Mouse (Mus musculus) heart, embryonic 10.5 days (tissue): ENCODE results near the gene Cdca7l. TPM values are rescaled to one million over a fixed set of nuclear protein-coding genes. Genes with fewer than 3 reads are reported as not detected.
A peak's percentile ranks its signal among the peaks of the same experiment; 100 is the strongest.
"Not testable (repeated sequence)": the region's sequence is repeated elsewhere in the genome, so short reads cannot be mapped to it uniquely, and the experiment has no call there.

Experiments
- DNase-seq: peaks from one replicate; pipeline ENCODE4 v3.0.0-alpha.2; 2017; ENCODE audit warnings: low spot score
- H3K27ac ChIP-seq: fragments of 300-500 bp; sonication (generic); 2 replicates; pipeline ENCODE4 v1.5.1; 2016; ENCODE audit warnings: mild to moderate bottlenecking
- H3K27me3 ChIP-seq: fragments of 300-500 bp; sonication (generic); 2 replicates; pipeline ENCODE4 v1.6.1; 2016; ENCODE audit warnings: mild to moderate bottlenecking; ENCODE audit not compliant: poor library complexity, insufficient read depth, severe bottlenecking
- H3K36me3 ChIP-seq: fragments of 300-500 bp; sonication (generic); 2 replicates; pipeline ENCODE4 v1.6.1; 2016; ENCODE audit warnings: mild to moderate bottlenecking, moderate library complexity
- H3K4me1 ChIP-seq: fragments of 300-500 bp; sonication (generic); 2 replicates; pipeline ENCODE4 v1.6.1; 2016; ENCODE audit warnings: mild to moderate bottlenecking
- H3K4me3 ChIP-seq: fragments of 300-500 bp; sonication (generic); 2 replicates; pipeline ENCODE4 v1.5.1; 2016; ENCODE audit warnings: mild to moderate bottlenecking, moderate library complexity
- H3K9me3 ChIP-seq: fragments of 300-500 bp; sonication (generic); 2 replicates; pipeline ENCODE4 v1.6.1; 2016; ENCODE audit warnings: mild to moderate bottlenecking, moderate library complexity
- WGBS: fragments of 180-500 bp; shearing (Covaris S2); methylation state at CpG from one replicate; pipeline ENCODE4 v1.1.7; 2016; 5-methylcytosine and 5-hydroxymethylcytosine counted together
- polyA plus RNA-seq: library from polyadenylated mRNA; unstranded; fragments of >200 nt; fragmentation: Nextera tagmentation; extraction: Ambion mirVana; gene quantifications from 2 replicates; pipeline ENCODE4 v1.2.1, GENCODE M21; 2016

The Cdca7l gene
- polyA plus RNA-seq, 1 experiment from 2014 or later = 30.7 TPM

- H3K27me3 ChIP-seq = no peaks in the 10 kb centered on the region
- no peaks in the 10 kb centered on the region for H3K36me3 ChIP-seq
- no peak overlapping the region for H3K27ac ChIP-seq
- H3K4me1 ChIP-seq = peaks cover 16% of the 10 kb centered on the region
- no peak for DNase-seq
- H3K9me3 ChIP-seq = no peaks in the 10 kb centered on the region
- H3K4me3 ChIP-seq = no peak overlapping the region
- 87% methylated on average over 6 of the region's 6 CpGs for WGBS
Observed at GRCm38 (mm10) chr12:117848621-117849020, 44.5 kb downstream of the Cdca7l start.

DNA sequence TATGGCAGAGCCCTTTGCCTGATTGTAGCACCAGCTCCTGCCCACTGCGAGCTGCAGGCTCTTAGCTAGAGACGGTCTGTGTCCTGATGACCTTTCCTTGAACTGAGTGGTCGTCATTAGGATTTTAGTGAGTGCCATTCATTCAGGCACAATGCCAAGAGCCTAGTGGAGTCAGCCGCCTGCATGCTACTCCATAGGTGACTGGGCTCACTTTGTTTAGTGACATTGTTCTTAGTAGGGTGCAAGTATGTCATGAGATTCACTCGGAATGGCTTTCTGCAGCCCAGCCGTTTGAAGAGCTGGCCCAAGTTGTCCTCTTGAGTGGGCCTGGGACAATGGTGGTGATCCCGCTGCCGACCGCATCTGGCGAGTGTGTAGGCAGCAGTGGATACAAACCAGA is 46.4 kb downstream of the Cdca7l start:
- H3K9me3 ChIP-seq = no peaks in the 10 kb centered on the region
- 0 out of 2 replicates have a peak overlapping the region, but pooled peaks have one; percentile 24 for H3K27ac ChIP-seq
- peaks cover 10% of the 10 kb centered on the region for H3K4me1 ChIP-seq
- no peak overlapping the region for H3K4me3 ChIP-seq
- DNase-seq = no peak
- H3K36me3 ChIP-seq = no peaks in the 10 kb centered on the region
- WGBS = 32% methylated on average over 10 of the region's 10 CpGs
- H3K27me3 ChIP-seq = no peaks in the 10 kb centered on the region

DNA sequence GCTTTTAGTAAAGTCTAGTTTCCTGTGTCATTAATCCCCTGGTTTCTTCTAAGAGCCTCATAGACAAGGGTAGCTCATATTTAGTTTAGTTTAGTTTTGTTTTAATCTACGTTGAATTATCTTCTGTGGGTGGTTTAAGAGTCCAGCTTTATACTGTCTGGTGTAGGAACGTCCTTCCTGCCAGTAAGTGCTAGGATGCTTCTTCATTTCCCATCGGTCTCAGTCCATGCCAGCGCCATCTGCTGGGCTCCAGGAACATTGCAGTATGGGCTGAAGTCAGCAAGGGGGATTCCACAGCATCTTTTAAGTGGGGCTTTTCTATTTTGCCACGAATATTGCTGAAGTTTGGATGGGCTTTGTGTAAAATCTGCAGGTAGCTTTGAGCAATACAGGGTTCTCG is 49.2 kb downstream of the Cdca7l start:
- Histone ChIP-seq H3K4me3 (no peak overlapping the region), H3K27me3 (no peaks in the 10 kb centered on the region), H3K36me3 (no peaks in the 10 kb centered on the region), H3K27ac (no peak overlapping the region), H3K4me1 (peaks cover 10% of the 10 kb centered on the region), H3K9me3 (no peaks in the 10 kb centered on the region)
- DNase-seq = no peak
- 22% methylated on average over 6 of the region's 6 CpGs for WGBS

DNA sequence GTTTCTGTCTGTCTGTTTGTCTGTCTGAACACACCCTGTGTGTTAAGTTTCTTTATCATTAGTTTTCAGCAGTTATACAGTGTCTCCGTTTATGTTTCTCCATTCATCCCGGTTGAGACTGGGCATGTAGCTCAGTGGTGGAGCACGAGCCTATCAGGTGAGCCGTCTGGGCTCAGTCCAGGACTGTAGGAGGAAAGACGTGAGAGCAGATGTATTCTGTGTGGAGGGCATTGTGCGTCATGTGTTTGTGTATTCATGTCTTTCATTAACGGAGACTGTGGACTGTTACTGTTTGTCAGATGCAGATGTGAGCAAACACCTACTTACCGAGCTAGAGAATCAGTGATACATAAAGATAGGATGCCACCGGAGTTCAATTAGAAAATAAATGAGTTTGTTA is 52.9 kb downstream of the Cdca7l start:
- Histone ChIP-seq H3K4me1 (no peaks in the 10 kb centered on the region), H3K9me3 (no peaks in the 10 kb centered on the region), H3K4me3 (no peak overlapping the region), H3K27ac (no peak overlapping the region), H3K36me3 (no peaks in the 10 kb centered on the region), H3K27me3 (no peaks in the 10 kb centered on the region)
- 75% methylated on average over 9 of the region's 9 CpGs for WGBS
- DNase-seq = no peak

- Histone ChIP-seq H3K4me3 (no peak overlapping the region), H3K4me1 (no peaks in the 10 kb centered on the region), H3K27me3 (no peaks in the 10 kb centered on the region), H3K27ac (no peak overlapping the region), H3K36me3 (no peaks in the 10 kb centered on the region), H3K9me3 (no peaks in the 10 kb centered on the region)
- WGBS = 89% methylated on average over 6 of the region's 6 CpGs
- no peak for DNase-seq
Observed at GRCm38 (mm10) chr12:117857884-117858283, 53.8 kb downstream of the Cdca7l start.

DNA sequence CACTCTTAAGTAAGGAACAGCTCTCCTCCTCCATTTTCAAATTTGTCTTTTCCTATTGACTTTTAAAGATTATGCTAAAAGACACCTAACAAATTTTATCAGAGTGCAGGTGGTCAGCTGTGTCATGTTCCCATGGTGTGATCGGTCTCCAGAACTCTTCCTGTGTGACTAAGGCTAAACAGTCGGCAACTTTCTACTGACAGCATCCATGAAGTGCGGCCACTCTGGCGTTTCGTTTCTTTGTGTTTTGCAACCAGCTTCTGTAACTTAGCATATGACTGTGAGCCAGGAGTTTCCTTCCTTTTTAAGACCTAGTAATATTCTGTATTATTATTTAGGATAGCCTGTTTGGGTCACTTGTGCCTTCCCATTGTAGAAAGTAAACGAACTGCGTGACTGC is 56.8 kb downstream of the Cdca7l start:
- Histone ChIP-seq H3K4me3 (no peak overlapping the region), H3K27me3 (no peaks in the 10 kb centered on the region), H3K27ac (no peak overlapping the region), H3K9me3 (no peaks in the 10 kb centered on the region), H3K4me1 (no peaks in the 10 kb centered on the region), H3K36me3 (no peaks in the 10 kb centered on the region; the same call in 1 of the 2 replicates)
- DNase-seq = no peak
- WGBS = 65% methylated on average over 7 of the region's 7 CpGs

GRCm38 (mm10) chr12:117861249-117861648 is 57.2 kb downstream of the Cdca7l start:
- no peak for DNase-seq
- no peaks in the 10 kb centered on the region for H3K9me3 ChIP-seq
- no peaks in the 10 kb centered on the region for H3K4me1 ChIP-seq
- H3K4me3 ChIP-seq = no peak overlapping the region
- H3K27me3 ChIP-seq = no peaks in the 10 kb centered on the region
- H3K36me3 ChIP-seq = no peaks in the 10 kb centered on the region; the same call in 1 of the 2 replicates
- no peak overlapping the region for H3K27ac ChIP-seq
- WGBS = 73% methylated on average over 3 of the region's 3 CpGs

DNA sequence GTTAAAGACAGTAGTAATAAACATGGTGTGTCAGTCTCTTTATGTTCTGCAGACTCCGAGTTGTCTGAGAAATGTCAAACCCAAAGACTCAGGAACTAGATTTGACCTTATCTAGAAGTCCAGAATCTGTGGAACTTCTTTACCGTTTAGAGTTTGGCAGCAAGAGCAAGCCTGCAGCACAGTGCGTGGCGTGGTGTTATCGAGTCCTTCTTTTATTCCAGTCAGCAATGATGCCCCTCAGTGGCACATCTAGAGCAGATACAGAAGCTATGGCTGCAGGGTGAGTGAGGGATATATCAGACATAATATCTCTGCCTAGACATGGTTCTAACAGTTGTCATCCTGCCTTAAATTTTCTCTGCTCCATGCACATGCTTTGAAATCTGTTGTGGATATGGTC is 58.6 kb downstream of the Cdca7l start:
- no peak overlapping the region for H3K27ac ChIP-seq
- DNase-seq = no peak
- H3K9me3 ChIP-seq = no peaks in the 10 kb centered on the region
- H3K27me3 ChIP-seq = no peaks in the 10 kb centered on the region
- whole genome bisulfite sequencing = 53% methylated on average over 5 of the region's 5 CpGs
- H3K4me1 ChIP-seq = no peaks in the 10 kb centered on the region
- peaks cover 13% of the 10 kb centered on the region for H3K36me3 ChIP-seq
- no peak overlapping the region for H3K4me3 ChIP-seq

DNA sequence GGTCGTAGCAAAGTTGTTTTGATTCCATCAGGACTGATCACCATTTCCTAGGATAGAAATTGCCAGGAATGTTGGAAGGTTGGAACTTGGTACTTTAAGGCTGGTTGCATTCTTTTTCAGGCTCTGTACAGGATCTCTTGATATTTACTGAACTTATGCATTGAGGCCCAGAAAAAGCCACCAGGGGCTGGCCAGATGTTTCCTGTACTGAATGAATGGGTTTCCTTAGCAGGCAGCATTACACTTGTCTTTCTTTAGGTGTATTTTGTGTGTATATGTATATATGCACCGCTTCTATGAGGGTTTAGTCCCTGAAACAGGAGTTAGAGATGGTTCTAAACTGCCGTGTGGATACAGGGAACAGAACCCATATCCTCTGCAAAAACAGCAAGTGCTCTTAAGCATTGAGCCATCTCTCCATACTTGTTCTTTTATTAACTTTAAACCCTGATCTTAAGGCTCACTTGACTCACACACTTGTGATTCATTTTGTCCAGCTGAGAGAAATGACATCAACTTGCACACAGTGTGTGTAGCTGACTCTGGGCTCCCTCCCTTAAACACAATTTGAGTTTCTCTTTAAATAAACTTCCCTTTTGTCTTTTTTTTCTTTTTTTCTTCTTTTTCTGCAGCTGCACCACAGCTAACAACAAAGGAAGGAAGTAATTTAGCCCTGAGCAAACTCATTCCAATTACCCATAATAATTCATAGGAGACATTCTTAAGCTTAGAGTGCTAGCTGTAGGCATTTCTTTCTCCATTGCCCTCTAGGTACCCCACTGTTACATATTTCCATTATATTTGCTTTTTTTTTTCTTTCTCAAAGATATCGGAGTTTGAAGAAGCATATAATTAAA is 63.8 kb downstream of the Cdca7l start:
- peaks cover 51% of the 10 kb centered on the region for H3K36me3 ChIP-seq
- H3K4me1 ChIP-seq = no peaks in the 10 kb centered on the region

DNA sequence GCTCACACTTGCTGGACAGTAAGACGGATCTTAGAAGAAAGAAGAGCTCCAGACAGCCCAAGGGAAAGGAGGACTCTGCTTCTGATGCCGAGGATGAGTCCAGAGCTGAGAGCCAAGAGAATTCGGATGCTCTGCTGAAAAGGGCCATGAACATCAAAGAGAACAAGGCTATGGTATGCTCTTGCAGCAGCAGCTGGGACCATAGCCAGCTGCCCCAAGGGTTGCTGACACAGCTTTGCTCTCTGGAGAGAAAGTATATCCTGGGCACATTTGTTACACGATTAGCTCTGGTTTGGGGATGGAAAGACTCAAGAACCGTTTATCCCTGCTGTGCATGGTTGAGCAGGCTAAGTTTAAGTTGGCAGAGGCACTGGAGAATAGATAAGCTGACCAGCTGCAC is 68.2 kb downstream of the Cdca7l start:
- Histone ChIP-seq H3K27ac (no peak overlapping the region), H3K36me3 (peaks cover 81% of the 10 kb centered on the region), H3K4me3 (no peak overlapping the region), H3K27me3 (no peaks in the 10 kb centered on the region), H3K9me3 (no peaks in the 10 kb centered on the region), H3K4me1 (no peaks in the 10 kb centered on the region)
- no peak for DNase-seq
- WGBS = 81% methylated on average over 5 of the region's 5 CpGs

More for the DNA sequence above, 63.8 kb downstream of the Cdca7l start:
- 85% methylated on average over 4 of the region's 4 CpGs for WGBS
- no peak for DNase-seq
- H3K9me3 ChIP-seq = no peaks in the 10 kb centered on the region
- H3K27me3 ChIP-seq = no peaks in the 10 kb centered on the region
- no peak overlapping the region for H3K27ac ChIP-seq
- no peak overlapping the region for H3K4me3 ChIP-seq

DNA sequence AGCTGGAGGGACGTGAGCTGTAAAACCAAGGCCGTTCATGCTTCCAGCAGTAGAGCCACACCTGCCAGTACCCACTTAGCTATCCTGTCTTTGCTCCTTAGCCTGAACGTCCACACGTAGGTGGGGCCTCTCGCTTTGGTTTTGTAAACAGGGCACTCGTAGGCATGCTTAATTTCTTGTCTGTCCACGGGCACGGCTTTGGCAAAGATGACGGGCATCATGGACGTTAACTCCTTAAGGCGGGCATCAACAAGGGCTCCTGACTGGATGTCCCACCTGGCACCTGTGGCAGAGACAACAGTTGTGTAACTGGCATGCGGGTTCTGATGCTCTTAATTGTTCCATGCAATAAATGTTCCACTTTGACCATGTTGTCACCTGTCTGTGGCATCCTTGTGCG is 74.3 kb downstream of the Cdca7l start:
- no peak overlapping the region for H3K4me3 ChIP-seq
- no peaks in the 10 kb centered on the region for H3K9me3 ChIP-seq
- no peaks in the 10 kb centered on the region for H3K4me1 ChIP-seq
- WGBS = 92% methylated on average over 13 of the region's 13 CpGs
- peaks cover 67% of the 10 kb centered on the region for H3K36me3 ChIP-seq
- H3K27ac ChIP-seq = no peak overlapping the region
- H3K27me3 ChIP-seq = no peaks in the 10 kb centered on the region
- no peak for DNase-seq

DNA sequence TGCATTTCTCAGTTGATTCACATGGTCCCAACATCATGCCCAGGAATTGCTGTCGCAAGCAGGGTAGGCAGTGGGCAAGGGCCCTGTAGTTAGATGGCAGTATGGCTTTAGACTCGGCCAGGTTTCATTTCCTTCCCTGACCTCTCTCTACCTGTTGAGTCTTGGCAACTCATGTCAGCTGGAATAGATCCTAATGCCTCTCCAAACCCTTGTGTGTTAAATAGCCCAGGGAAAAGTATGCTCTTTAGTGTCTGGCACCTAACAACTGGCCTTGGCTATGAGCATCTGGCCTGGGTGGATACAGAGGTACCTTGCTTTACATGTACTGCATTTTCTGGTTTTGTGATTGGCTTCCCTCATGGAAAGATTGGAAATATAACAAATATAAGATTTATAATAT is 80.5 kb downstream of the Cdca7l start:
- no peak for DNase-seq
- H3K27ac ChIP-seq = no peak overlapping the region
- H3K36me3 ChIP-seq = peaks cover 11% of the 10 kb centered on the region; the same call in 1 of the 2 replicates
- 96% methylated on average over 2 of the region's 2 CpGs for WGBS
- H3K4me1 ChIP-seq = no peaks in the 10 kb centered on the region
- H3K9me3 ChIP-seq = no peaks in the 10 kb centered on the region
- H3K27me3 ChIP-seq = no peaks in the 10 kb centered on the region
- H3K4me3 ChIP-seq = no peak overlapping the region

- Histone ChIP-seq H3K9me3 (no peaks in the 10 kb centered on the region), H3K27me3 (no peaks in the 10 kb centered on the region), H3K4me1 (no peaks in the 10 kb centered on the region), H3K27ac (no peak overlapping the region), H3K36me3 (no peaks in the 10 kb centered on the region), H3K4me3 (no peak overlapping the region)
- DNase-seq = no peak
- WGBS = 80% methylated on average over 3 of the region's 3 CpGs
Observed at GRCm38 (mm10) chr12:117887422-117887821, 83.3 kb downstream of the Cdca7l start.

DNA sequence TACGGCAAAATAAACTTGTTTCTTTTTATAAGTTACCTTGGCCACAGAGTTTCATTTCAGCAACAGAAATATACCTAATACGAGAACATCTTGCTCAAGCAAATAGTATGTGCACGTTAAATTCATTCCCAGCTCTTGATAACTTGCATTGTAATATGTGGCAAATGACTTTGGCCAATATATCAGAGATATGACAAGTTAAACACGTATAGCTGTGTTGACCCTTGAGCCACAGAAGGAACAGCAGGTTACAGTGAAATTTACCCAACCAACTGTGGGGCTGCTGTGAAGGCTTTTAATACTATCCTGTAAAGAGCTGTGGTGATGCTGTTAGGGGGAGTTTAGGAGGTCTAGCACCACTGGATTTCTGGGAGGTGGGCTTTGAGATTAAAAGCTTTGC is 96.7 kb downstream of the Cdca7l start:
- WGBS = 62% methylated on average over 1 of the region's 4 CpGs
- not testable (repeated sequence) for H3K4me1 ChIP-seq, H3K4me3 ChIP-seq, H3K27me3 ChIP-seq, H3K27ac ChIP-seq, DNase-seq, H3K36me3 ChIP-seq, H3K9me3 ChIP-seq
